Mouse (Mus musculus) WW6 (cell line): Measurements from ENCODE around the gene Tle6.

Experiments
- DNase-seq: peaks from one replicate; pipeline ENCODE4 v3.0.0-alpha.2; 2013; ENCODE audit warnings: low read depth, low spot score

Gene Tle6

GRCm38 (mm10) chr10:81592631-81593030 lies 8.2 kb downstream of the Tle6 start:
- DNase-seq = no peak

GRCm38 (mm10) chr10:81591846-81592245 lies 9.0 kb downstream of the Tle6 start:
- no peak for DNase-seq

GRCm38 (mm10) chr10:81588739-81589138 lies 12.1 kb downstream of the Tle6 start:
- no peak for DNase-seq

- DNase-seq = no peak
These were observed 17.5 kb downstream of the Tle6 start for GRCm38 (mm10) chr10:81583347-81583746.

- DNase-seq = no peak
These were observed 20.3 kb downstream of the Tle6 start for GRCm38 (mm10) chr10:81580441-81581070.

- DNase-seq = no peak
These were observed 20.9 kb downstream of the Tle6 start for GRCm38 (mm10) chr10:81579967-81580366.

GRCm38 (mm10) chr10:81575695-81576094 lies 25.2 kb downstream of the Tle6 start:
- no peak for DNase-seq

GRCm38 (mm10) chr10:81575208-81575631 lies 25.7 kb downstream of the Tle6 start:
- no peak for DNase-seq

GRCm38 (mm10) chr10:81574081-81575056 lies 26.5 kb downstream of the Tle6 start, which contains the start of gene Tle2:
Gene Tle2, plus strand, starts transcription at chr10:81574561.
- no peak for DNase-seq

GRCm38 (mm10) chr10:81572975-81573374 lies 27.9 kb downstream of the Tle6 start:
- DNase-seq = no peak

- DNase-seq = no peak
These were observed 28.7 kb downstream of the Tle6 start for GRCm38 (mm10) chr10:81572133-81572671.

GRCm38 (mm10) chr10:81571501-81571876 lies 29.4 kb downstream of the Tle6 start:
- peak; percentile 84 for DNase-seq

- DNase-seq = peak; percentile 48
These were observed 29.9 kb downstream of the Tle6 start for GRCm38 (mm10) chr10:81570831-81571500.

- no peak for DNase-seq
These were observed 30.6 kb downstream of the Tle6 start for GRCm38 (mm10) chr10:81570238-81570800.

GRCm38 (mm10) chr10:81569507-81570237 lies 31.2 kb downstream of the Tle6 start:
- no peak for DNase-seq

GRCm38 (mm10) chr10:81568381-81569191 lies 32.3 kb downstream of the Tle6 start:
- no peak for DNase-seq

- DNase-seq = no peak
These were observed 35.3 kb downstream of the Tle6 start for GRCm38 (mm10) chr10:81565257-81566228.

- DNase-seq = peak; percentile 71
These were observed 36.1 kb downstream of the Tle6 start for GRCm38 (mm10) chr10:81564734-81565133.

GRCm38 (mm10) chr10:81564216-81564615 lies 36.7 kb downstream of the Tle6 start:
- no peak for DNase-seq
